Mouse (Mus musculus): Measurements from ENCODE around the gene Snn. TPM values are rescaled to one million over a fixed set of nuclear protein-coding genes. Genes with fewer than 3 reads are reported as not detected.

The Snn gene
- total RNA-seq, 2 experiments from 2014 or later = 1.2 to 2.1 TPM

- ATAC-seq (replicated peaks; ENCODE audit: poor library complexity) = no peak
Observed at GRCm38 (mm10) chr16:11046437-11046836, 14.3 kb upstream of the Snn start.

GRCm38 (mm10) chr16:11047130-11047529 lies 13.6 kb upstream of the Snn start:
- ATAC-seq (replicated peaks; ENCODE audit: poor library complexity) = no peak

GRCm38 (mm10) chr16:11050226-11050625 lies 10.5 kb upstream of the Snn start:
- ATAC-seq (replicated peaks; ENCODE audit: poor library complexity) = no peak

- no peak for ATAC-seq (replicated peaks; ENCODE audit: poor library complexity)
Observed at GRCm38 (mm10) chr16:11051134-11051533, 9.6 kb upstream of the Snn start.

- peak; percentile 54 for ATAC-seq (replicated peaks; ENCODE audit: poor library complexity)
Observed at GRCm38 (mm10) chr16:11054409-11054808, 6.3 kb upstream of the Snn start.

GRCm38 (mm10) chr16:11054871-11055270 lies 5.9 kb upstream of the Snn start:
- ATAC-seq (replicated peaks; ENCODE audit: poor library complexity) = no peak

GRCm38 (mm10) chr16:11055916-11056315 lies 4.8 kb upstream of the Snn start:
- no peak for ATAC-seq (replicated peaks; ENCODE audit: poor library complexity)

- peak; percentile 42 for ATAC-seq (replicated peaks; ENCODE audit: poor library complexity)
Observed at GRCm38 (mm10) chr16:11062794-11063721, 2.3 kb downstream of the Snn start.

GRCm38 (mm10) chr16:11064341-11064740 lies 3.6 kb downstream of the Snn start:
- no peak for ATAC-seq (replicated peaks; ENCODE audit: poor library complexity)

GRCm38 (mm10) chr16:11064742-11065141 lies 4.0 kb downstream of the Snn start:
- ATAC-seq (replicated peaks; ENCODE audit: poor library complexity) = no peak

- no peak for ATAC-seq (replicated peaks; ENCODE audit: poor library complexity)
Observed at GRCm38 (mm10) chr16:11065431-11065830, 4.7 kb downstream of the Snn start.

- peak; percentile 93 for ATAC-seq (replicated peaks; ENCODE audit: poor library complexity)
Observed at GRCm38 (mm10) chr16:11066029-11066832, 5.5 kb downstream of the Snn start, which contains the start of gene Litaf. Gene Litaf, minus strand, starts transcription at chr16:11066157.

GRCm38 (mm10) chr16:11066833-11067191 lies 6.1 kb downstream of the Snn start:
- ATAC-seq (replicated peaks; ENCODE audit: poor library complexity) = no peak

GRCm38 (mm10) chr16:11068666-11069065 lies 7.9 kb downstream of the Snn start:
- ATAC-seq (replicated peaks; ENCODE audit: poor library complexity) = no peak

- no peak for ATAC-seq (replicated peaks; ENCODE audit: poor library complexity)
Observed at GRCm38 (mm10) chr16:11069271-11069670, 8.5 kb downstream of the Snn start.

GRCm38 (mm10) chr16:11069710-11070420 lies 9.1 kb downstream of the Snn start:
- peak; percentile 28 for ATAC-seq (replicated peaks; ENCODE audit: poor library complexity)

GRCm38 (mm10) chr16:11071176-11071575 lies 10.4 kb downstream of the Snn start:
- no peak for ATAC-seq (replicated peaks; ENCODE audit: poor library complexity)

- peak; percentile 24 for ATAC-seq (replicated peaks; ENCODE audit: poor library complexity)
Observed at GRCm38 (mm10) chr16:11071887-11072286, 11.1 kb downstream of the Snn start.

GRCm38 (mm10) chr16:11072454-11072853 lies 11.7 kb downstream of the Snn start:
- ATAC-seq (replicated peaks; ENCODE audit: poor library complexity) = no peak

- no peak for ATAC-seq (replicated peaks; ENCODE audit: poor library complexity)
Observed at GRCm38 (mm10) chr16:11073060-11073459, 12.3 kb downstream of the Snn start.

GRCm38 (mm10) chr16:11077601-11078201 lies 17.0 kb downstream of the Snn start:
- no peak for ATAC-seq (replicated peaks; ENCODE audit: poor library complexity)
